Mouse (Mus musculus) layer of hippocampus, adult 8-10 months (tissue): ENCODE measurements around the gene Ltv1. TPM values are rescaled to one million over a fixed set of nuclear protein-coding genes. Genes with fewer than 3 reads are reported as not detected.

Experiments
- DNase-seq, 2 experiments: peaks; one replicate each; pipeline ENCODE4 v3.0.0; 2022; ENCODE audit warnings: low spot score in 2 of 2
- total RNA-seq, 4 experiments: library from RNA; stranded (reverse); gene quantifications; 2 replicates each; pipeline ENCODE4 v1.2.4; 2022

The Ltv1 gene
- total RNA-seq: 10 to 100 TPM; 19.8 to 26.7 (median 23.1) TPM

GRCm38 (mm10) chr10:13192731-13193351 is at the start of gene Ltv1:
Gene Ltv1, minus strand, starts transcription at chr10:13193168.
- DNase-seq: peak; percentile 92 to 96

- no peak for DNase-seq
Measured at GRCm38 (mm10) chr10:13240431-13240830, 47.5 kb upstream of the Ltv1 start.

DNA sequence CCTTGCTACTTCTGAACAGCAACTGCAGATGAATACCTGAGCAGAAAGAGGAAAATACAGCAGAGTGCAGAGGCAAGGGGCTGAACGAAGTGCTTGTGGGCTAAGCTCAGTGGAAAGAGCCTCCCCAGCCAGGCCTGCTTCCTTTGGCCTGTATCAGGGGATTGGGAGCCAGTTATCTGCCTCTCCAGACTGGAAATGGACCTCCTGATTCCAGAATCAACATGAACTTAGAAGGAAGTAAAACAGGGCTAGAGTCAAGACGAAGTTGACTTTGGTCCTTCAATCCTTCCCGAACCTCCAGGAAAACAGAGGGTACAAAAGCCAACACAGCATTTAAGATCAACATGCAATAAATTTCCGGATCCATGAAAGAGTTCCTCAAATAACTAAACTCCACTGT is 45.2 kb upstream of the Ltv1 start:
- no peak for DNase-seq

DNA sequence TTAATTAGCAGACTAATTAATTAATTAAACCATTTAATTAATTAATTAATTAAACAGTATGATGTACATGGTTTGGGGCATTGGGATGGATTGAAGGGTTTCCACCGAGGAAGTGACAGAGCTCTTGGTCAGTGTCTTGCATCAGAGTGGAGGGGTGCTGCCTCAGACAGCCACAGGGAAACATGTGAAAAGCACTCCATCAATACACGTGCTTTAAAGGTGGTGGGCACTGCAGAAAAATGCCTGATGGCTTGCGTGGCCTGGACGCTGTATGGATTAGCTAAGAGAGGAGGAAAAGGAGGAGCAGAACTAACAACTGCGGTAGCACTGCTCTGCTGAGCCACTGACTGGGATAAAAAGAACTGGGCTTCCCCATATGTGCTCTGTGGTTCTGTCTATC is 43.9 kb upstream of the Ltv1 start:
- DNase-seq: no peak

DNA sequence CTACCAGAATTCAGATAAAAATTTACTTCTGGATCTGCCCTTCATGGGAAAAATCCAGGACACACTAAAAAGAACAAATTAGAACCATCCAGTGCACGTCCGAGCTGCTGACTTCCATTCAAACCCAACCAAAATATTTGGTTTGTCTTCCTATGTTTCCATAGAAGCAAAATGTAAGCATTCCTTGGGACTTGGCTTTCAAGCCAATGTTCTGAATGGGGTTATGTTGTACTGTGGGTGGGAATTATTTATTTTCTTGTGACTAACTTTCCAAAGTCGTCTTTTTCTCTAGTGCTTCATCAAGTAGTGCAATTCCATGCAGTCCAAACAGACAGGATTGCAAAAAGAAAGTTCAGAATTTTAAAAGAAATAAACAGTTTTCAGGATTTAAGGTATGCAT is 41.5 kb upstream of the Ltv1 start:
- no peak for DNase-seq

DNA sequence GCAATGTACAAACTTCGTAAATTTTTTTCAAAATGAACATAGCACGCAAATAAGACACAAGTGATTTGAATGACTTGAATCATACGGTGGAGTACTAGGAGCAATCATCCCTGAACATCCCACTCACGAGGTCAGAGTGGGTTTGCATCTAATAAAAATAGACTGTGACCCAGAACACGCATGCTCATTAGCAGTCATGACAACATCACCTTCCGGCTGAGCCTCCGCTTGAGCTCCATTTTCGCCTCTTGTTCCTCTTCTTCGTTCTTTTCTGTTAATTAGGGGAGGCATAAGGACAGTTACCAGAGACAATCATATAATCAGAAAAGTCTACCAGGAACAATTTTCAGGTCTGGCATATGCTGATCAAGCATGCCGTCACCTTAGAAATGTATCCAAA is 41.0 kb upstream of the Ltv1 start:
- DNase-seq: no peak

DNA sequence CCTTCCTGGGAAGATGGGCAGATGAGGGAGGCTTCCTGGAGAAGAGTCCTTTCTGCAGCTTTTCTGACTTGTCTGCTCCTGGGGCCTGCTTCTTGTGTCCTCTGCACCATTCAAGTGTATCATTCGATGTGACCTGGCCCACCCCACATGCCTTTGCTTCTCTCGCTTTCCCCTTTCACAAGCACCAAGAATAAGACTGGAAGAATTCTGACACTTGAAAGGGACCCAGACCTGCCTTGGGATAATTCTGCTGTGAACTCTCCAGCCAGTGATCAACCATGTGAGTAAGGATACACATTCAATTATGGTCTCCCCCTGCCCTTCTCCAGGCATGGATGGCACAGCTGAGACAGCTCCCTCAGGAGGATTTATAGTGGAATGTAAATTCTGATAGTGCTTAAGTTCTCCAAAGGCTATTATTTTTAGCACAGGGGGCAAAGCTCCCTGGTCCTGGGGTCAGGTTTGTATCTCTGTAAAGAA is 40.2 kb upstream of the Ltv1 start:
- DNase-seq: no peak

GRCm38 (mm10) chr10:13232443-13233142 is 39.6 kb upstream of the Ltv1 start:
- no peak for DNase-seq

DNA sequence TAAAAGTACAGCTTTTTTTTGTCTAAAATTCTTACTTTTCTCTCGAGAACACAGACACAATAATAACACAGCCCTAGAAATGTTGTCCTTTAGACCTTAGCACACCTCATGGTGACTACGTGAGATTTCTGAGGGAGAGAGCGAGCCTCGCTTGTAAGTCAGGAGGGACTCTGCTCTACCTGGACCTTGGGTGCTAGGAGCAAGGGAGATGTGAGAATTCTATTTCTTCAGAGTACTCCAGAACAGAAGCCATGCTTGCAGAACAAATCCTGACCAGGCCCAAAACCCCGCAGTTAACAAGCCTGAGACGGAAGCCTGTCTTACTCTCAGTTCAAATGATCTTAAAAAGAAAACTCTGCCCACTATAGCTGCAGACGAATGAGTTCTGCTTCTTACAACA is 37.7 kb upstream of the Ltv1 start:
- no peak for DNase-seq

DNA sequence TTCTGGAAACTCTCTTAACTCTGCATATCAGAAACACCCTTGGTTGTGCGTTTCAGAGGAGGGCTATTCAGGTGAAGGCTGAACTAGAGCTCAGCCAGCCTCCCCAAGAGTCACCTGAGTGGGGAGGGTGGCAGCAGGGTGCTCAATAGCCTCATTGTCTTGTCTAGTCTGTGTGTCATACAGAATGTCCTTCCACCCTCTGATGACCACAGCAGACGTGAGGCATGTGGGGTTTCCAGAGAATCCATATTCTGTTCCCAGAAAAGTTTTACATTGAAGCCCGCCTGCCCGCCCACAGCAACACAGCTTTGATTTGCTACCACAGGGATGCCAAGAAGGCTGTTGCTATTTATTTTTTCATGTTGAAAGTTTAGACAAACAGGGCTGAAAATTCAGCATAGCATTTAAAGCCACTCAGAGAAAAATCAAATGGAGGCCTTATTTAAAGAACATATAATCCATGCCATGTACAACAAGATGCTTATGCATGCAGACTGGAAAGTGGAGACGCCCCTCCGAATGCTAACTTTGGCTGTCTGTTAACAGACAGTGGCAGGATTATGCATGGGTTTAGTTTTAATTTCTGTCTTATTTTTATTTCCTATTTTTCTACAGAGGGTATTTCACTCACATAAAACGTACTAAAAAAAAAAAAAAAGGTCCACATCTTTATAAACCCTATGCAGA is 32.6 kb upstream of the Ltv1 start:
- no peak for DNase-seq

DNA sequence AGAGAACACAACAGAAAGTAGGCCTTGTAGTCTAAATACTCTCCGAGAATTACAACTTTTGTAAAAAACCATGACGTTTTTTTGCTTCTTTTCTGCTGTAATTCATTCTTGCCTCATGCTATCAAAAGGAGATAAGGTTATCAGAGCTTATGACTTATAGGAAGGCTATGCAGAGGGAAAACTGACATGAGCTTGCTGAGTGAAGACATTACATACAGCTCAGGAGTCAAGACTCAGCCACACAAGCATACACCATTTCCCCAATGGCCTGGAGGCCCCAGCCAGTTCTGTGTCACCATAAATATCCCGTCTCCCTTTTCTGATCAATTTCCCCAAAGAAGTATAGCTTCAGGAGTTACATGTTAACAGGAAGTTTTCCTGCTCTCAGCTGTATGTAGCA is 29.2 kb upstream of the Ltv1 start:
- DNase-seq: no peak

GRCm38 (mm10) chr10:13220061-13220460 is 27.1 kb upstream of the Ltv1 start:
- DNase-seq: no peak

- no peak for DNase-seq
Measured at GRCm38 (mm10) chr10:13213956-13214355, 21.0 kb upstream of the Ltv1 start.

DNA sequence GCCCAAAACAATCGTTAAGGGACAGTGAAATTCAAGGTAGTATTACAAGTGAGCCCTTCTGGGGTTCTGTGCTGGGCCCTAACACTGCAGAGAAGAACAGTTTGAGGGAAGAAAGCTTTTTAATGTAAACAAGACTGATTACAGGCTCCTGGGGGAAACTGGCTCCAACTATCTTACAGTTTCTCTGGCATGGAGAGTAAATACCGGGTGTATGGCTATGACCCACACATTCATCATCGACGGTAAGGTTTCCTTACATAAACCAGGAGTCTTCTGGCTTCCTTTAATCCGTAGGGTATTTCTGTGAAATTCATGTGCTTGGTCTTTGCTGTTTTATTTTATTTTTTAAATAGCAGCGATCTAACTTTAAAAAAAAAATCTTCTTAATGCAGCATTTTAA is 19.9 kb upstream of the Ltv1 start:
- DNase-seq: no peak

DNA sequence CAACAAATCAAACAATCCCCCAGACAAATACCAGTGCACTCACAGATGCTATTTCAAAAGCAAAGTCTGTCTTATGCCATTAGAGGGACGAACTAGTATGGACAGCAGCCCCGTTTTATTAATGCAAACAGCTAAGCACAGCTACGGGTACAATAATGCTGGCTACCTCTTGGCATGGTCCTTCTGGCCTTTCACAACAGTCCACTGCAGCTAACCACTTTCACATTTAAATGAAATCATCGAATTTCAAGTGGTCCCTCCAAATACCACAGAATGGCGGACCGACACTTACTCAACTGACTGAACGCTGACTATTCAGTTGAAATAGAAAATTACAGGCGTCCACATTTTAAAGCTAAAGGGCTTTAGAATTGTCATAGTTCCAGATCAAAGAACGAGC is 19.4 kb upstream of the Ltv1 start:
- DNase-seq: no peak

GRCm38 (mm10) chr10:13209930-13210637 is 17.1 kb upstream of the Ltv1 start:
- no peak for DNase-seq

DNA sequence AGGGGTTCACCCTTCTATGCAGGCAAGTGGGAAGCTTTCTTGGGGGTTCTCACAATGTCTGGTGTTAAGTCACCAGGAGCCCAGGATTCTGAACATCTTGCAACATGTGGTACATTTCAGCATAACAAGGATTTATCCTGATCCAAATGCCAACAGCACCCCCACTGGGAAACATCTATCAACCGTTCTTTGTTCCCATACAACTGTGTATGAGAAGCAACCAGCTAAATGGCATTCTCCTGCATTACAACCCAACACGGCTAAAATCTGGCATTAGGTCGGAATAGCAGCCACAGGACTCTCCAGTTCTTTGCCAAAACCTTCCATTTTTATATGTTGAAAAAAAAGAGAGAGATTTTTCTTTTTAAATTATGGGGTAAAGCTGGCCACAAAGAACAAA is 16.5 kb upstream of the Ltv1 start:
- DNase-seq: no peak

GRCm38 (mm10) chr10:13209061-13209460 is 16.1 kb upstream of the Ltv1 start:
- DNase-seq: no peak

GRCm38 (mm10) chr10:13201741-13202293 is 8.8 kb upstream of the Ltv1 start:
- no peak for DNase-seq

GRCm38 (mm10) chr10:13200862-13201261 is 7.9 kb upstream of the Ltv1 start:
- no peak for DNase-seq

DNA sequence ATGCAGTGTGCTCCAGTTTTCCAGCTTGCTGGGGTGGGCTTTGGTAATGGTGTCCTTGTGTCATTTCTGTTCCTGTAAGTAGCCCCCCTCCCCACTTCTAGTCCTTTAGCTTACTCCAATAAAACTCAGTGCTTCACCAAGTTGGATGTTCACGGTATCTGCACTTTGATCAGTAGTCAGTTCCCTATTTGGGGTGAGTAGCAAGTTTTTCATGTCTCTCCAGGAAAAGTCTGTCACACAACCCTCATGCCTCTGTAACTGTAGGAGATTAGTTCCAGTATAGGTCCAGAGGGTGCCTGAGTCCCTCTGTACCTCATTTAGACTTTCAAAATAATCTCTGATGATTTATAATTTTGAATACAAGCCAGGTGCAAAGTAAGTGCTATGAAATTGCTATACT is 6.3 kb upstream of the Ltv1 start:
- DNase-seq: no peak
